Mouse (Mus musculus) spleen, adult 12 weeks (tissue): Measurements from ENCODE around the gene Itgam.
"Not testable (repeated sequence)": the region's sequence is repeated elsewhere in the genome, so short reads cannot be mapped to it uniquely, and the experiment has no call there.

Experiments used
- DNase-seq: peaks from one replicate; pipeline ENCODE4 v3.0.0; 2022; ENCODE audit warnings: low spot score

Itgam gene

GRCm38 (mm10) chr7:128062456-128062855 lies at the start of gene Itgam, which contains the start of gene Gm49368:
Gene Itgam, plus strand, starts transcription at chr7:128062640.
Gene Gm49368, plus strand, starts transcription at chr7:128062683.
- no peak for DNase-seq

- DNase-seq: no peak
Observed at GRCm38 (mm10) chr7:128013116-128013515, 49.3 kb upstream of the Itgam start.

GRCm38 (mm10) chr7:128016134-128016533 lies 46.3 kb upstream of the Itgam start:
- not testable (repeated sequence) for DNase-seq

- DNase-seq: no peak
Observed at GRCm38 (mm10) chr7:128016650-128017049, 45.8 kb upstream of the Itgam start.

- no peak for DNase-seq
Observed at GRCm38 (mm10) chr7:128018275-128018674, 44.2 kb upstream of the Itgam start.

GRCm38 (mm10) chr7:128019187-128019586 lies 43.3 kb upstream of the Itgam start:
- no peak for DNase-seq

- no peak for DNase-seq
Observed at GRCm38 (mm10) chr7:128022974-128023373, 39.5 kb upstream of the Itgam start.

GRCm38 (mm10) chr7:128023565-128023964 lies 38.9 kb upstream of the Itgam start:
- no peak for DNase-seq

- DNase-seq: no peak
Observed at GRCm38 (mm10) chr7:128024364-128024763, 38.1 kb upstream of the Itgam start.

GRCm38 (mm10) chr7:128024932-128025331 lies 37.5 kb upstream of the Itgam start:
- DNase-seq: no peak

GRCm38 (mm10) chr7:128025381-128025780 lies 37.1 kb upstream of the Itgam start:
- DNase-seq: no peak

GRCm38 (mm10) chr7:128031403-128031976 lies 30.9 kb upstream of the Itgam start:
- DNase-seq: no peak

GRCm38 (mm10) chr7:128032290-128032988 lies 30.0 kb upstream of the Itgam start:
- no peak for DNase-seq

GRCm38 (mm10) chr7:128032989-128033293 lies 29.5 kb upstream of the Itgam start:
- no peak for DNase-seq

GRCm38 (mm10) chr7:128033616-128034015 lies 28.8 kb upstream of the Itgam start:
- no peak for DNase-seq

- DNase-seq: not testable (repeated sequence)
Observed at GRCm38 (mm10) chr7:128042161-128042820, 20.1 kb upstream of the Itgam start.

- no peak for DNase-seq
Observed at GRCm38 (mm10) chr7:128044142-128044785, 18.2 kb upstream of the Itgam start.

GRCm38 (mm10) chr7:128045640-128046039 lies 16.8 kb upstream of the Itgam start:
- DNase-seq: no peak

GRCm38 (mm10) chr7:128048819-128049218 lies 13.6 kb upstream of the Itgam start:
- DNase-seq: no peak

- no peak for DNase-seq
Observed at GRCm38 (mm10) chr7:128049254-128049653, 13.2 kb upstream of the Itgam start.

GRCm38 (mm10) chr7:128050739-128051138 lies 11.7 kb upstream of the Itgam start:
- DNase-seq: no peak

- DNase-seq: no peak
Observed at GRCm38 (mm10) chr7:128053061-128053460, 9.4 kb upstream of the Itgam start.

GRCm38 (mm10) chr7:128056917-128057444 lies 5.5 kb upstream of the Itgam start:
- DNase-seq: no peak
